Comparison of ENCODE assay signal across 7 mouse cellular contexts in the genomic region with DNA sequence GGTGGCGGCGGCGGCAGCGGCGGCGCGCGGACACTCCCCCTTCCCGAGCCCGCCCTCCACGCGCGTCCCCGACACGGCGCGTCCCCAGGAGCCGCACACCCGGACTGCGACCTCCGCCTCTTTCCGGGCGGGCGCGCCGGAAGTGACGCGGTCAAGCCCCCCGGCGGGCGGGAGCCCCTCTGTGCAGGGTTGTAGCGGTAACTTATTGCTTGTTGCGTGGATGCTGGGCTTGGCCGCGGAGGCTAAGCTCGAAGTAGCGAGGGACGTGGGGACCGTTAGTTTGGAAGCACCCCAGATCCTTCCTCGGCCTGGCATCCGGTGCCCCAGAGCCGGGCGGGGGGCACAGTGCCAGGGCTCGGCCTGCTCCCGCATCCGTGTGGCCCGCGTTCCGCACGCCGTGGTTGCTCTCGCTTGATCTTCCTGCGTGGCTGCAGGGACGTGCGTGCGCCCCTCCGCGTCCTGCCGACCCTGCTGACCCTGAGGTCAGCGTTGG. TPM values are rescaled to one million over a fixed set of nuclear protein-coding genes. Genes with fewer than 3 reads are reported as not detected.
DNase-seq lines count a peak whose midpoint lies in the region; ATAC-seq and TF ChIP-seq lines count a peak whose summit lies in the region.

Gene Prkacb (minus strand): TSS at position 90 of the 493 bp plus-strand sequence.

- peak within 1 kb of the TSS; percentile 81 for H3K9ac ChIP-seq in intestine, postnatal 0 days (ENCODE audit: low read depth, low read length)
- peak within 1 kb of the TSS; percentile 94 for H3K9ac ChIP-seq in midbrain, embryonic 12.5 days (replicated peaks)

- TF ChIP-seq CTCF in intestine, postnatal 0 days (IDR thresholded peaks at IDR 0.05; ENCODE audit: low read depth) = no peak
- TF ChIP-seq CTCF in small intestine, adult 2 months (IDR thresholded peaks at IDR 0.05; ENCODE audit: extremely low read depth, insufficient read length, insufficient replicate concordance, low read depth, low read length) = no peak

- no peaks in the 10 kb centered on the region for H3K36me3 ChIP-seq in intestine, postnatal 0 days (ENCODE audit: control insufficient read depth, insufficient read depth)
- no peaks in the 10 kb centered on the region for H3K36me3 ChIP-seq in midbrain, embryonic 12.5 days
- no peaks in the 10 kb centered on the region for H3K36me3 ChIP-seq in small intestine, adult 2 months (ENCODE audit: control insufficient read depth, insufficient read depth, low read length)

- H3K27ac ChIP-seq in intestine, postnatal 0 days (ENCODE audit: low read depth, low read length) = peak within 1 kb of the TSS; percentile 86
- H3K27ac ChIP-seq in midbrain, embryonic 12.5 days (replicated peaks) = peak within 1 kb of the TSS; percentile 84
- peak within 1 kb of the TSS; percentile 63 for H3K27ac ChIP-seq in small intestine, adult 2 months (ENCODE audit: insufficient read depth, low read depth, low read length)

- H3K9me3 ChIP-seq in intestine, postnatal 0 days (ENCODE audit: control insufficient read depth) = no peaks in the 10 kb centered on the region
- H3K9me3 ChIP-seq in midbrain, embryonic 12.5 days = no peaks in the 10 kb centered on the region

- DNase-seq in adrenal gland, adult 8-10 months = peak; percentile 87
- DNase-seq in embryo, embryonic 9.5 days (ENCODE audit: extremely low spot score) = peak; percentile 91
- no peak for DNase-seq in gonadal fat pad, adult 2 months (ENCODE audit: low read depth)
- DNase-seq in left cerebral cortex, postnatal 4 days = peak; percentile 94

- no peaks in the 10 kb centered on the region for H3K27me3 ChIP-seq in intestine, postnatal 0 days (replicated peaks; ENCODE audit: control insufficient read depth, insufficient read depth, low read length)
- H3K27me3 ChIP-seq in midbrain, embryonic 12.5 days = no peaks in the 10 kb centered on the region
- H3K27me3 ChIP-seq in small intestine, adult 2 months (ENCODE audit: control insufficient read depth, insufficient read depth, low read length) = 0 out of 2 replicates have a peak, but pooled peaks cover 3% of the 10 kb centered on the region

- peak within 1 kb of the TSS; percentile 95 for H3K4me3 ChIP-seq in intestine, postnatal 0 days (ENCODE audit: low read depth, low read length)
- H3K4me3 ChIP-seq in midbrain, embryonic 12.5 days = peak within 1 kb of the TSS; percentile 94
- H3K4me3 ChIP-seq in small intestine, adult 2 months (ENCODE audit: low read depth, low read length) = peak within 1 kb of the TSS; percentile 72

- ATAC-seq in intestine, postnatal 0 days = peak; percentile 96
- peak; percentile 96 for ATAC-seq in midbrain, embryonic 12.5 days (ENCODE audit: low FRiP score, low read depth)

- H3K4me1 ChIP-seq in intestine, postnatal 0 days (replicated peaks; ENCODE audit: control insufficient read depth, insufficient read depth, low read length) = no peaks in the 10 kb centered on the region
- H3K4me1 ChIP-seq in midbrain, embryonic 12.5 days = peaks cover 13% of the 10 kb centered on the region
- 0 out of 2 replicates have a peak, but pooled peaks cover 2% of the 10 kb centered on the region for H3K4me1 ChIP-seq in small intestine, adult 2 months (ENCODE audit: control insufficient read depth, insufficient read depth, insufficient read length, low read length)

- no peak for TF ChIP-seq POLR2A in small intestine, adult 2 months (IDR thresholded peaks at IDR 0.05; ENCODE audit: low read depth, low read length)

- intact Hi-C loops in left cerebral cortex, postnatal 4 days (cut with DNase I) = loop anchor here (5.0 kb wide), 2 partner anchors 39 to 94 kb away; partner anchors contain the start of gene Ttll7

- peak within 1 kb of the TSS; percentile 70 for H3K4me2 ChIP-seq in intestine, postnatal 0 days (replicated peaks; ENCODE audit: low read depth)
- H3K4me2 ChIP-seq in midbrain, embryonic 12.5 days (replicated peaks) = peak within 1 kb of the TSS; percentile 74

- WGBS in intestine, postnatal 0 days = under 1% methylated on average over 47 of the region's 60 CpGs
- under 1% methylated on average over 54 of the region's 60 CpGs for WGBS in midbrain, embryonic 12.5 days
- under 1% methylated on average over 60 of the region's 60 CpGs for WGBS in small intestine, adult 2 months

RNA-seq across cellular contexts. Expression of gene Prkacb, which starts in this region (rescaled TPM):
- 100 to 1,000 TPM; 126 to 155 (median 139) TPM for total RNA-seq in adrenal gland, adult 8-10 months (2022)
- 33.7 and 47.9 TPM in 2 replicates for polyA plus RNA-seq in gonadal fat pad, adult 2 months (2012; rRNA removed)
- polyA plus RNA-seq in intestine, postnatal 0 days (2015; fragmentation: Nextera tagmentation; extraction: Ambion mirVana) = 25.3 and 27.0 TPM in 2 replicates
- 100 to 1,000 TPM; 331 to 372 TPM for total RNA-seq in left cerebral cortex, postnatal 4 days (2021)
- 100 and 103 TPM in 2 replicates for polyA plus RNA-seq in midbrain, embryonic 12.5 days (2016; fragmentation: Nextera tagmentation; extraction: Ambion mirVana)
- polyA plus RNA-seq in small intestine, adult 2 months (2012; rRNA removed) = 4.2 and 7.1 TPM in 2 replicates
